Mouse (Mus musculus) forebrain, embryonic 13.5 days (tissue): ENCODE data around the gene Dtnb. TPM values are rescaled to one million over a fixed set of nuclear protein-coding genes. Genes with fewer than 3 reads are reported as not detected.

ENCODE experiments used
- ATAC-seq: fragments of 200-750 bp; cut with Nextera tagmentation; 2 replicates; pipeline ENCODE4 v1.8.0; 2017
- H3K27ac ChIP-seq: fragments of 300-500 bp; sonication (generic); 2 replicates; pipeline ENCODE4 v1.5.1; 2015; ENCODE audit warnings: inconsistent platforms, mild to moderate bottlenecking, moderate library complexity
- H3K27me3 ChIP-seq: fragments of 300-500 bp; sonication (generic); 2 replicates; pipeline ENCODE4 v1.6.1; 2015; ENCODE audit warnings: mild to moderate bottlenecking, inconsistent platforms
- H3K36me3 ChIP-seq: fragments of 300-500 bp; sonication (generic); 2 replicates; pipeline ENCODE4 v1.6.1; 2015; ENCODE audit warnings: mild to moderate bottlenecking, inconsistent platforms; ENCODE audit not compliant: poor library complexity, severe bottlenecking
- H3K4me1 ChIP-seq: fragments of 300-500 bp; sonication (generic); 2 replicates; pipeline ENCODE4 v1.6.1; 2015; ENCODE audit warnings: inconsistent platforms
- H3K4me2 ChIP-seq: fragments of 300-500 bp; sonication (generic); 2 replicates; pipeline ENCODE4 v1.6.1; 2015; ENCODE audit warnings: inconsistent platforms, mild to moderate bottlenecking, moderate library complexity
- H3K4me3 ChIP-seq: fragments of 300-500 bp; sonication (generic); 2 replicates; pipeline ENCODE4 v1.5.1; 2015; ENCODE audit warnings: mild to moderate bottlenecking, inconsistent platforms
- H3K9ac ChIP-seq: fragments of 300-500 bp; sonication (generic); 2 replicates; pipeline ENCODE4 v1.6.1; 2015; ENCODE audit warnings: mild to moderate bottlenecking, inconsistent platforms
- H3K9me3 ChIP-seq: fragments of 300-500 bp; sonication (generic); replicated peaks from 2 replicates; pipeline ENCODE4 v1.6.1; 2016; ENCODE audit warnings: inconsistent platforms
- WGBS: fragments of 180-500 bp; shearing (Covaris S2); methylation state at CpG from one replicate; pipeline ENCODE4 v1.1.7; 2015; 5-methylcytosine and 5-hydroxymethylcytosine counted together
- polyA plus RNA-seq: library from polyadenylated mRNA; unstranded; fragments of >200 nt; fragmentation: Nextera tagmentation; extraction: Ambion mirVana; gene quantifications from 2 replicates; pipeline ENCODE4 v1.2.1, GENCODE M21; 2015

Gene Dtnb
- polyA plus RNA-seq, 1 experiment from 2014 or later = 29.8 TPM

DNA sequence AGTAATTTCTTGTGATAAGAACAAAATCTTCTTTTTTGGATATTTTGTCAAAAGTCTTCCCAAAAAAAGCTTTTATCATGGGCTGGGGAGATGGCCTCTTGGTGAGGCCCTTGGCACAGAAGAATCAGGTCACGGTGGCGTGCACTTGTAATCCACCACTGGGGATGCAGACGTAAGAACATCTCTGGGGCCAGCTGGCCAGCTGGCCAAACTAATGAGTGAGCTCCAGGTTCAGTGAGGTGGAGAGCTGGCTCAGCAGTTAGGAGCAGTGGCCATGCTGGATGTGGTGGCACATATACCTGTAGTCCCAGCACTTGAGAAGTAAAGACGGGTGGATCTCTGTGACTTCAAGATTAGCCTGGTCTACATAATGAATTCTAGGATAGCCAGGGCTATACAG, 196.2 kb downstream of the Dtnb start:
- Histone ChIP-seq H3K9me3 (no peaks in the 10 kb centered on the region), H3K9ac (no peak overlapping the region), H3K27me3 (no peaks in the 10 kb centered on the region), H3K36me3 (peaks cover 5% of the 10 kb centered on the region), H3K4me1 (no peaks in the 10 kb centered on the region), H3K27ac (no peak overlapping the region), H3K4me3 (no peak overlapping the region), H3K4me2 (no peak overlapping the region)
- 89% methylated on average over 4 of the region's 4 CpGs for WGBS
- ATAC-seq = no peak

DNA sequence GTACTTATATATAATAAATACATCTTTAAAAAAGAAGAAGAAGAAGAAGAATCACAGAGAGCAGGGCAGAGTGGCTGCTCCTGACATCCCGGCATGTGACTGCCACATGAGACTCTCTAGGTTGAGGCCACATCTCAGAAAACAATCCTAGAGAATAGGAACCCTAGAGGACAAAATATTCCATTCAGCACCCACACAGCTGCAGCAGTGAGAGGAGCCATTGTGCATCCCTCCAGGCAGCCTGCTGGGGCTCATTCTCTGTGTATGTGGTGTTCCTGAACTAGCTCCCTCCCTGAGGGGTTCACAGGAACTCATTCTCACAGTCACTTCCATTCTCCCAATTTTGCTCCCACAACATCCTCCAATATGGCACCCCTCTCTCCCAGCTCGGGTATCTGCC, 198.4 kb downstream of the Dtnb start:
- H3K27ac ChIP-seq = no peak overlapping the region
- H3K4me1 ChIP-seq = no peaks in the 10 kb centered on the region
- no peaks in the 10 kb centered on the region for H3K27me3 ChIP-seq
- 79% methylated on average over 2 of the region's 2 CpGs for whole genome bisulfite sequencing
- H3K9me3 ChIP-seq = no peaks in the 10 kb centered on the region
- H3K9ac ChIP-seq = no peak overlapping the region
- no peak for ATAC-seq
- no peak overlapping the region for H3K4me2 ChIP-seq
- peaks cover 17% of the 10 kb centered on the region for H3K36me3 ChIP-seq
- no peak overlapping the region for H3K4me3 ChIP-seq

DNA sequence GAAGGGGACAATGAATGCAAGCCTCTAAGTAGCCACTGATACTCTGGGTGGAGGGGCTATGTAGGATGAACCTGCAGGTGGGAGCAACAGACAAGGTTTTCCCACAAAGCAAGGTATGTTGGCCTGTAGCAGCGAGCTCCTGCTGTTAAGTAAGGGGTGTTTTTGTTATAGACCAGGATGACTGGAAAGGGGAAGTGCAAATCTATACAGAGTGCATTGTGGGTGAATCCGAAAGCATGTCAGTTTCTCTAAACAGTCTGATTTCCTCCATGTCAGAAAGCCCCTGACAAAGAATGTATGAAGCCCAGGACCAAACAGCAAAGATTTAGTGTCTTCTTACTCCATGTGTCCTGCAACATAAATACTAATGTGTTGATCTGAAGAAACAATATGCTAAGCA, 198.9 kb downstream of the Dtnb start:
- Histone ChIP-seq H3K4me3 (no peak overlapping the region), H3K36me3 (peaks cover 17% of the 10 kb centered on the region), H3K4me1 (no peaks in the 10 kb centered on the region), H3K4me2 (no peak overlapping the region), H3K27me3 (no peaks in the 10 kb centered on the region), H3K9me3 (no peaks in the 10 kb centered on the region), H3K27ac (no peak overlapping the region), H3K9ac (no peak overlapping the region)
- 92% methylated on average over 2 of the region's 2 CpGs for WGBS
- no peak for ATAC-seq

DNA sequence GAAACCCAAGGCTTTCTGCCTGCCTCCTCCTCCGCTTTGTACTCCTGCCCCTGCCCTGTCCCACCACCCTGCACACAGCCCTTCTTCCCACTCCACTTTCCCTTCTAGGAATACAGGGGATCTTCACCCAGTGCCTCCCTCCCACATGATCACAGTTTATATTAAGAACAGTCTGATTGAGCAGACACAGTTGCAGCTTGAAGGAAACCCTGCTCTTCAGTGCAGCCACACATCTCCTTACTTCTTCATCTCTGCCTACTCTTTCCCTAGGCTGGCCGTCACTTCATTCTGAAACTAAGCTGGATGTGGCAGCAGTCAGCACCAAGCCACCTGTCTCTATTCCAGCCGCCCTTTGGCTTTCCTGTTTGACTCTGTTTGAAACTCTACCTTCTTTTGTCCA, 201.5 kb downstream of the Dtnb start:
- no peaks in the 10 kb centered on the region for H3K4me1 ChIP-seq
- no peaks in the 10 kb centered on the region for H3K9me3 ChIP-seq
- H3K4me2 ChIP-seq = no peak overlapping the region
- no peak overlapping the region for H3K4me3 ChIP-seq
- peaks cover 17% of the 10 kb centered on the region for H3K36me3 ChIP-seq
- H3K27ac ChIP-seq = no peak overlapping the region
- no peak for ATAC-seq
- H3K9ac ChIP-seq = no peak overlapping the region
- 84% methylated on average over 3 of the region's 3 CpGs for WGBS
- H3K27me3 ChIP-seq = no peaks in the 10 kb centered on the region

DNA sequence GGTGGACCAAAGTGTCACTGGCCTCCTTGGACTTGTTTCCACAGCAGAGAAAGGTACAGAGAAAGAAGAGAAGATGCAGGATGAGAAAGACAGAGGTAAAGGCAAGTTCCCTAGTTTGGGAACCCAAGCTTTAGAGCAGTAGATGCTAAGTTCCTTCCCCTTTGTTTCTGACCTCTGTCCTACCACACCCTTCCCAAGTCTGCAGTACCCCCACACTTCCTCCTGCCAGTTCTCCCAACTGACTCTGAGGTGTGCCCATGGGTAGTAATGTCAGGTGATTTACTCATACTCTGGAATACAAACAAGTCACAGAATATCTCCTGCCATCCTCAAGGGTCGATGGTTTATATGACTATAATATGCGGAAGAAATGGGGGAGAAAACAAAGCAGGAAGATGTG, 203.8 kb downstream of the Dtnb start:
- no peaks in the 10 kb centered on the region for H3K9me3 ChIP-seq
- no peak overlapping the region for H3K27ac ChIP-seq
- no peak for ATAC-seq
- H3K36me3 ChIP-seq = peaks cover 17% of the 10 kb centered on the region
- no peaks in the 10 kb centered on the region for H3K27me3 ChIP-seq
- no peak overlapping the region for H3K4me2 ChIP-seq
- H3K9ac ChIP-seq = no peak overlapping the region
- WGBS = 96% methylated on average over 2 of the region's 2 CpGs
- H3K4me1 ChIP-seq = peaks cover 10% of the 10 kb centered on the region
- no peak overlapping the region for H3K4me3 ChIP-seq

DNA sequence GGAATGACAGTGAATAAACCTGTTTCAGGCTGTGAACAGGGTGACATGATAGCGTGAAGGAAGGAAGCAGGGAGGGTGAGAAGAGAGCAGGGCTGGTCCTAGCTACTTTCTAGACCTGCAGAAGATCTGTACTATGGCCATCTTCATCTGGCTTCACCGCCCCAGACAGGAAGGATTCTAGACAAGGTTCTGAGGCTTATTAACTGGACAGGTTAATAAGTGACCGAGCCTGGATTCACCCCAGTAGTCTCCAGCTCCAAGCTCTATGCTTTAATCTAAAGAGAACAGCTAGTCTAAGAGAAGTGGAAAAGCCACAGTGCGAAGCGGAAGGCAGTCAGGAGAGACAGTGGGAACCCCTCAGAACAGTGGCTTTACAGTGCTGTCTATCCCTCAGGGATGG, 205.5 kb downstream of the Dtnb start:
- Histone ChIP-seq H3K4me2 (no peak overlapping the region), H3K4me3 (no peak overlapping the region), H3K9ac (no peak overlapping the region), H3K27me3 (no peaks in the 10 kb centered on the region), H3K36me3 (peaks cover 17% of the 10 kb centered on the region), H3K4me1 (peaks cover 19% of the 10 kb centered on the region), H3K9me3 (no peaks in the 10 kb centered on the region), H3K27ac (no peak overlapping the region)
- 92% methylated on average over 5 of the region's 5 CpGs for WGBS
- ATAC-seq = no peak

DNA sequence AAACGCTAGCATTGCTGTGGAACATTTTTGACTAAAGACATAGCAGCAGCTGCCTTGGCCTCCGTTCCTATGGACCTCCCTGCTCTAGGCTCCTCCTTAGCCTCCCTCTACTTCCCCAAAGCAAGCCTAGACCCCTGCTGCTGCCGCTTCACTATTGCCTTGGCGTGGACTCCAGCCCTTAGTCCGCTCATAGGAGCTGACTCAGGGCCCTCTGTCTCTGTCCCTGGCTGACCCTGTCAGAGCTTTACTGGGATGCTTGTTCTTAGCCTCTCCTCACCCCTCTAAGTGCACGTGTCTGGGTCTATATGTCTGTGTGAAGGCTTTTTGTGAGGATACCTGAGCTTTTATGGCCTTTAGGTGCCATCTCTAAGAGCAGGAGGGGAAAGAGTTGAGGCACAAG, 206.1 kb downstream of the Dtnb start:
- no peaks in the 10 kb centered on the region for H3K27me3 ChIP-seq
- no peaks in the 10 kb centered on the region for H3K9me3 ChIP-seq
- 82% methylated on average over 6 of the region's 6 CpGs for WGBS
- H3K9ac ChIP-seq = no peak overlapping the region
- H3K4me1 ChIP-seq = peaks cover 25% of the 10 kb centered on the region
- peaks cover 13% of the 10 kb centered on the region for H3K36me3 ChIP-seq
- no peak overlapping the region for H3K27ac ChIP-seq
- H3K4me2 ChIP-seq = no peak overlapping the region
- no peak overlapping the region for H3K4me3 ChIP-seq
- no peak for ATAC-seq

DNA sequence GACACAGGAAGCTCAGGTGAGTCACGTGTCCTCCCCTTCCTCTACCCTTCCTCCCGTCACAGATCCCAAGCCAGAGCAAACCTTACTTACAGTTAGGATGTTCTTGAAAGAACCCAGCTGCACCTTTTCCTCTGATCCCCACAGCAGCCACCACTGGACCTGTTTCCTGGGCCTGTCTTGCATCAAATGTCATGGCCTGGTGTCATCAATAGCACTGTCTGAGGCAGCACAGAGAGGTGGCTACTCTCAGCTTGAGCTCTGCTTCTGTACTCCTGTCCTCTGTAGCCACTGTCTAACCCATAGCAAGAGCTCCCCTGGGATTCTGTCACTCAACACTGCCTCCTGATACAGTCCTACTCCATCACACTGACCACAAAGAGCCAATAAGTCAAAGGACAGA, 207.5 kb downstream of the Dtnb start:
- no peaks in the 10 kb centered on the region for H3K9me3 ChIP-seq
- WGBS = 89% methylated on average over 2 of the region's 2 CpGs
- no peaks in the 10 kb centered on the region for H3K27me3 ChIP-seq
- H3K27ac ChIP-seq = no peak overlapping the region
- no peak for ATAC-seq
- no peak overlapping the region for H3K9ac ChIP-seq
- H3K4me1 ChIP-seq = peaks cover 34% of the 10 kb centered on the region
- H3K4me3 ChIP-seq = no peak overlapping the region
- peaks cover 1% of the 10 kb centered on the region; the same call in 1 of the 2 replicates for H3K36me3 ChIP-seq
- H3K4me2 ChIP-seq = no peak overlapping the region

DNA sequence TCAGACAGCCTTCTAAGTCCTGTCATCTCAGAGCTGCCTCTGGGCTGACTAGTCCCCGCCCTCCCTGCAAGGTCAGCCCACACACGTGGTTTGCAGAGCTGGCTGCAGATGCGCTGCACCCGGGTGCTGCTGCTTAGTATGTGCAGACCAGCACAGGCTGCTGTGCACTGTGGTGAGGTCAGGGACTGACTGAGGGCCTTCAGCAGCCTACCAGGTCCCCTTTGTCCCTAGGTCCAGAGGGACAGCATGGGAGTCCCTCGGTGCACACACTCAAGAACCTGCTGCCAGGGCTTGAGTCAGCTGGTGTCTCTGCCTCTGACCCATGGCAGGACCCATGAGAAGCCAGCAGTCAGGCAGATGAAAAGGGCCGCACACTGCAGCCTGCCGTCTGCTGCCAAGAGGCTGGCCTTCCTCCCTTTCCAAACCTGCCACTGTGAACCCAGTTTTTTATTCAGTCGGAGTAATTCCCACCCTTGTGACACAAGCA, 208.3 kb downstream of the Dtnb start:
- H3K27ac ChIP-seq = no peak overlapping the region
- H3K4me2 ChIP-seq = no peak overlapping the region

DNA sequence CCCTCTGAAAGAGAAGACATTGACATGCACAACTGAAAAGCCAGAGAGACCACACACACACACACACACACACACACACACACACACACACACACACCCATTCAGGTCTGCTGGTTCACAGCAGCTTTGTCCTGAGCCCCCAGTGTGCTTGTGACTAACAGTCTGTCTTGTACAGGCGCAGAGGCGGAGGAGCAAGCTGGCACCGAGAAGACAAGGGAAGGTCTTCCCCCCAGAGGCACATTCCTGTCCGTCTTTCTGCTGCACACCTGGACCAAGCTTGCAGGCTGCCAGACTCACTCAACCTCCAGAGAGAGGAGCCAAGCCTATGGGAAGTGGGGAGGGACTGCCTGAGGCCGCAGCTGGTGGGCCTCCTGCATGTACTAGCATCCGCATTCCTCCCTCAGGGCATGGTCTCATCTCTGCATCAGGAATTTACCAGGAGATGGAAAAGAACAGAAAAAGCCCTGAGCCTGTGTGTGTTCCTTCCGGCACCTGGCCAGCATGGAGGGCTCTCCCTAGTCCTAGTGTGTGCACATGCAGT, 208.8 kb downstream of the Dtnb start:
- Histone ChIP-seq H3K4me3 (no peak overlapping the region), H3K4me2 (no peak overlapping the region), H3K36me3 (no peaks in the 10 kb centered on the region), H3K9me3 (no peaks in the 10 kb centered on the region), H3K27ac (peak overlapping the region; percentile 31; the same call in 1 of the 2 replicates), H3K27me3 (no peaks in the 10 kb centered on the region; the same call in 1 of the 2 replicates), H3K9ac (peak overlapping the region; percentile 45; the same call in 1 of the 2 replicates), H3K4me1 (peaks cover 36% of the 10 kb centered on the region)
- 38% methylated on average over 7 of the region's 7 CpGs for WGBS
- ATAC-seq = peak; percentile 29

More for the DNA sequence above, 208.3 kb downstream of the Dtnb start:
- 19% methylated on average over 8 of the region's 8 CpGs for WGBS
- no peaks in the 10 kb centered on the region for H3K9me3 ChIP-seq
- H3K4me3 ChIP-seq = no peak overlapping the region
- peak; percentile 36; the same call in 1 of the 2 replicates for ATAC-seq
- H3K9ac ChIP-seq = peak overlapping the region; percentile 43; the same call in 1 of the 2 replicates
- H3K4me1 ChIP-seq = peaks cover 36% of the 10 kb centered on the region
- no peaks in the 10 kb centered on the region for H3K27me3 ChIP-seq
- no peaks in the 10 kb centered on the region for H3K36me3 ChIP-seq

DNA sequence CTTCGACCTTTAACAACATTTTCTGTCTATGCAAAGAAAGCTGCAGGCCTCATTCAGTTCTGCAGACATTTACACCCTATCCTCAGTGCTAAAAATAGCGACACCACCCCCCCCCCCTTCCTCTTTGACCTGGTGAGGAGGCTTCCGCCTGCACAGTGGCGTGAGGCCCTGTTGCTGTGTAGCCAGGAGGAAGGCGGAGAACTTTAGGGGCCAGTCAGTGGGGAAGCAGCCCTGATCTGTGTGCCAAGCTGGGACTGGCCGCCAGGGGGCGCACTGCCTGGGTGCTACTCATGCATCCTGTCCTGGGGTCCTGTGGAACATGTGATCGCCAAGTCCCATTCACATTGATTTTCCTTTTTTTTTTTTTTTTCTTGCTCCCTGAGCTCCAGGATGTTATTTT, 209.3 kb downstream of the Dtnb start:
- H3K4me2 ChIP-seq = no peak overlapping the region
- H3K27me3 ChIP-seq = no peaks in the 10 kb centered on the region; the same call in 1 of the 2 replicates
- H3K36me3 ChIP-seq = no peaks in the 10 kb centered on the region
- ATAC-seq = peak; percentile 69
- no peaks in the 10 kb centered on the region for H3K9me3 ChIP-seq
- H3K4me1 ChIP-seq = peaks cover 36% of the 10 kb centered on the region
- H3K27ac ChIP-seq = peak overlapping the region; percentile 31; the same call in 1 of the 2 replicates
- peak overlapping the region; percentile 45; the same call in 1 of the 2 replicates for H3K9ac ChIP-seq
- 17% methylated on average over 8 of the region's 8 CpGs for WGBS
- H3K4me3 ChIP-seq = no peak overlapping the region

DNA sequence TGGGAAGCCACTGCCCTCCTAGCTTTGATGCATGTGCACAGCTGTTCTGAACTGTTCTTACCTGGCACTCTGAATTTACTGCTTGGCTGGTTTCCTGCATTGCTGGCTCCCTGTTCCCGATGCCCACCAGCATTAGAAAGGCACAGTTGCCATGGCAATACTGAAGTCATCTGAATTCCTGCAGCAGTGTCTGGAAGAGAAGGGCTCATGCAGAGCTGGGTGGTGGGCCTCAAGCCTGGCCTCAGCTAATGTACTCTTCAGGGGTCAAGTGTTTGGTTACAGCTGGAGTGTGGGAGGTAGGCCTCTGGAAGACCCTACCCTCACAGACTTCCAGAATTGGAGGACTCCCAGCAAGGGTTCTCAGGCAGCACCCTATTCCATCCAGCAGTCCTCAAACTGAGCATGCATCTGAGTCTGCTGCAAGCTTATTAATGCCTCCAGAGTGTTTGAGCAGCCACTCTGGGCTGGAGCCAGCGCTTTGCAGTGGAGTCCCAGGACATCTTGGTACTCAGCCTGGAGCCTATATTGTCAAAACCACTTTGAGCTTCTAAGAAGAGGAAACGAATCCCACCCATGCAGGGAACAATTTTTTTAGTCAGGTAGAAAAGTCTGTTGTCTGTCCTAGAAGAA, 211.1 kb downstream of the Dtnb start:
- H3K9me3 ChIP-seq = no peaks in the 10 kb centered on the region
- peaks cover 3% of the 10 kb centered on the region; the same call in 1 of the 2 replicates for H3K27me3 ChIP-seq
- peaks cover 41% of the 10 kb centered on the region for H3K4me1 ChIP-seq
- H3K36me3 ChIP-seq = no peaks in the 10 kb centered on the region
- no peak overlapping the region for H3K9ac ChIP-seq
- peak overlapping the region; percentile 66 for H3K27ac ChIP-seq
- WGBS = 44% methylated on average over 3 of the region's 3 CpGs
- no peak overlapping the region for H3K4me3 ChIP-seq
- 0 out of 2 replicates have a peak, but pooled peaks have one; percentile 17 for ATAC-seq
- H3K4me2 ChIP-seq = 0 out of 2 replicates have a peak overlapping the region, but pooled peaks have one; percentile 16
